8 mouse cellular contexts compared by ENCODE assay signal in genomic region chr11:98400161-98400726, GRCm38 (mm10). TPM values are rescaled to one million over a fixed set of nuclear protein-coding genes. Genes with fewer than 3 reads are reported as not detected.
A peak's percentile ranks its signal among the peaks of the same experiment; 100 is the strongest.
DNase-seq lines count a peak whose midpoint lies in the region; ATAC-seq and TF ChIP-seq lines count a peak whose summit lies in the region.

Gene Pgap3 (minus strand): TSS chr11:98400490.

- peak within 1 kb of the TSS; percentile 90 for H3K4me3 ChIP-seq in G1E (ENCODE audit: low read depth, low read length)
- H3K4me3 ChIP-seq in forebrain, postnatal 0 days (ENCODE audit: low read depth, low read length) = peak within 1 kb of the TSS; percentile 61
- peak within 1 kb of the TSS; percentile 72 for H3K4me3 ChIP-seq in lung, embryonic 16.5 days (ENCODE audit: low read length)

- peak within 1 kb of the TSS; percentile 78 for H3K9ac ChIP-seq in forebrain, postnatal 0 days
- peak within 1 kb of the TSS; percentile 87 for H3K9ac ChIP-seq in lung, embryonic 16.5 days (ENCODE audit: low read length)

- H3K27ac ChIP-seq in forebrain, postnatal 0 days (ENCODE audit: low read depth, low read length) = peak within 1 kb of the TSS; percentile 94
- H3K27ac ChIP-seq in lung, embryonic 16.5 days (ENCODE audit: low read length) = peak within 1 kb of the TSS; percentile 98

- DNase-seq in G1E (ENCODE audit: low spot score) = peak; percentile 78
- DNase-seq in cerebellum, adult 18-20 months = peak; percentile 80 to 86
- peak; percentile 95 for DNase-seq in forebrain, postnatal 0 days
- DNase-seq in heart, postnatal 4 days = peak; percentile 88
- DNase-seq in layer of hippocampus, adult 9-10 months (ENCODE audit: low spot score) = peak; percentile 82
- peak; percentile 76 for DNase-seq in ovary, postnatal 10 days (ENCODE audit: low spot score)
- peak; percentile 78 to 81 for DNase-seq in thymus, postnatal 10 days (ENCODE audit: low spot score in 2 of 2)

- peaks cover 11% of the 10 kb centered on the region for H3K27me3 ChIP-seq in G1E (ENCODE audit: insufficient read depth, low read length)
- H3K27me3 ChIP-seq in forebrain, postnatal 0 days (ENCODE audit: insufficient read depth, low read length) = no peaks in the 10 kb centered on the region
- H3K27me3 ChIP-seq in lung, embryonic 16.5 days (ENCODE audit: control insufficient read depth, insufficient read depth, low read depth, low read length) = no peaks in the 10 kb centered on the region

- peak within 1 kb of the TSS; percentile 72 for H3K4me2 ChIP-seq in forebrain, postnatal 0 days (ENCODE audit: low read depth)
- peak within 1 kb of the TSS; percentile 81 for H3K4me2 ChIP-seq in lung, embryonic 16.5 days (ENCODE audit: low read depth, low read length)

- H3K4me1 ChIP-seq in G1E (ENCODE audit: insufficient read depth, low read depth, low read length) = peaks cover 25% of the 10 kb centered on the region
- peaks cover 11% of the 10 kb centered on the region for H3K4me1 ChIP-seq in forebrain, postnatal 0 days (ENCODE audit: insufficient read depth)
- H3K4me1 ChIP-seq in lung, embryonic 16.5 days (replicated peaks; ENCODE audit: control insufficient read depth, insufficient read depth, low read length) = peaks cover 11% of the 10 kb centered on the region

- ATAC-seq in G1E (ENCODE audit: extremely low read depth, insufficient number of reproducible peaks, low FRiP score, poor library complexity, severe bottlenecking) = peak; percentile 73
- peak; percentile 96 for ATAC-seq in forebrain, postnatal 0 days
- peak; percentile 93 for ATAC-seq in lung, embryonic 16.5 days (ENCODE audit: low read depth)

- H3K9me3 ChIP-seq in G1E (replicated peaks) = no peaks in the 10 kb centered on the region
- H3K9me3 ChIP-seq in forebrain, postnatal 0 days (ENCODE audit: low read length) = no peaks in the 10 kb centered on the region
- no peaks in the 10 kb centered on the region for H3K9me3 ChIP-seq in lung, embryonic 16.5 days (ENCODE audit: control insufficient read depth, low read length)

- TF ChIP-seq CTCF in G1E (IDR thresholded peaks at IDR 0.05; ENCODE audit: low read depth, low read length) = no peak
- TF ChIP-seq CTCF in forebrain, postnatal 0 days (IDR thresholded peaks at IDR 0.05; ENCODE audit: low read depth) = no peak

- WGBS in forebrain, postnatal 0 days = 2% methylated on average over 40 of the region's 40 CpGs
- under 1% methylated on average over 40 of the region's 40 CpGs for WGBS in lung, embryonic 16.5 days

- peaks cover 31% of the 10 kb centered on the region for H3K36me3 ChIP-seq in G1E (replicated peaks)
- no peaks in the 10 kb centered on the region for H3K36me3 ChIP-seq in forebrain, postnatal 0 days (ENCODE audit: insufficient read depth)
- H3K36me3 ChIP-seq in lung, embryonic 16.5 days (ENCODE audit: control insufficient read depth, insufficient read depth, low read length) = no peaks in the 10 kb centered on the region

RNA-seq across cellular contexts. Expression of gene Pgap3, which starts in this region (rescaled TPM):
- 2.2 and 7.4 TPM in 2 replicates for total RNA-seq in G1E (2014; fragmentation: Nextera tagmentation)
- total RNA-seq in G1E (2017) = 2.7 and 3.0 TPM in 2 replicates
- polyA plus RNA-seq in G1E (2012) = 7.5 and 9.1 TPM in 2 replicates
- total RNA-seq in forebrain, postnatal 0 days (2014; rRNA removed) = 10.9 and 11.0 TPM in 2 replicates
- 7.1 and 7.6 TPM in 2 replicates for polyA plus RNA-seq in forebrain, postnatal 0 days (2015; fragmentation: Nextera tagmentation; extraction: Ambion mirVana)
- 10 to 100 TPM; 19.6 to 20.5 TPM for total RNA-seq in heart, postnatal 4 days (2021)
- polyA plus RNA-seq in lung, embryonic 16.5 days (2015; fragmentation: Nextera tagmentation; extraction: Ambion mirVana) = 15.0 and 16.2 TPM in 2 replicates

Comparison
In these comparisons a context has a peak if more than half of its experiments do, and no peak if none do; other contexts are left out.
1. Peak in every context shown above with its lines: DNase-seq, ATAC-seq, H3K4me3 ChIP-seq and H3K27ac ChIP-seq.